Mouse (Mus musculus) stomach, postnatal 0 days (tissue): ENCODE measurements at regions not wholly inside any gene's neighbourhood (a gene's known extent, or its start where the extent isn't known, plus 50 kb on each side); places are given as distances from the start of the nearest gene placed in this dataset.

Source experiments
- CTCF ChIP-seq: IDR thresholded peaks from 2 replicates; pipeline ENCODE4 v1.5.1; 2016; ENCODE audit warnings: antibody characterized with exemption, low read depth, mild to moderate bottlenecking, moderate library complexity
- EP300 ChIP-seq: optimal IDR thresholded peaks from 2 replicates; pipeline ENCODE3; 2016; ENCODE audit warnings: antibody characterized with exemption

- TF ChIP-seq CTCF (no peak), EP300 (no peak)
These were observed 244.8 kb downstream of the Rpl36a-ps1 start for GRCm38 (mm10) chr14:98749086-98750027.
